Mouse (Mus musculus): ENCODE measurements around the gene Srcap.

Gene Srcap

GRCm38 (mm10) chr7:127573503-127574008 lies 61.8 kb downstream of the Srcap start:
- DNase-seq (ENCODE audit: inconsistent age in 2 of 2, low spot score in 1 of 2): peak; percentile 37 to 71

DNA sequence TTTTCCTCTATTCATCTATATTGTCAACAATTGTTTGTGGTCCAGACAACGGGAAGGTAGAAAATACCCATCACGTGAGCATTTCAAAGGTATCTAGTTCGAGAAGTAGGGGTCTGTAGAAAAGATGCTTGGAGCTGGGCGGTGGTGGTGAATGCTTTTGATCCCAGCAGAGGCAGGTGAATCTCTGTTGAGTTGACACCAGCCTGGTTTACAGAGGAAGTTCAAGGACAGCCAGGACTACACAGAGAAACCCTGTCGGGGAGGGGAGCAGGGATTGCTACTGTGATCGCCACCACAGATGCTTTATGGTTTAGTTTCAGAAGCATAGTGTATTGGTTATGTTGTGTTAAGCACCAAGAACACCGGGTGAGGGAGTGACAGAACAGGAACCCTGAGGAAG lies 62.3 kb downstream of the Srcap start:
- no peak for DNase-seq (ENCODE audit: inconsistent age in 2 of 2, low spot score in 1 of 2)

DNA sequence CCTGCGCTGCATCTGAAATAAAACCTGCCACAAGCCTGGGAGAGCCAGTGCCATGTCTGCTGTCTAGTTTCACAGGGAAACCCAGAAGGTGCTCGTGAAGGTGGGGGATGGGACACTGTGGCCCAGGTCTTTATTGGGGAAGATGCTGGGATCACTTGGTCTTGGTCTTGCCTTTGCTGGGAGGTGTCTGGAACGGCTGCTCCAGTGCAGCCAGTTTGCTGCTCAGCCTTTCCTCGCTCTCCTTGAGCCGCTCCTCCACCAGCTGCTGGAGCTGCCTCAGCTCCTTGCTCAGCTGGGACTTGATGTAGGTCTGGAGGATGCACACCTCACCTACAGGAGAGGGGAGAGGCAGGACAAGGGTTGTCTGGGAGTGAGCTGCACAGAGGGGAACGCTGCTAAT lies 71.5 kb downstream of the Srcap start:
- no peak for DNase-seq (ENCODE audit: inconsistent age in 2 of 2, low spot score in 1 of 2)

DNA sequence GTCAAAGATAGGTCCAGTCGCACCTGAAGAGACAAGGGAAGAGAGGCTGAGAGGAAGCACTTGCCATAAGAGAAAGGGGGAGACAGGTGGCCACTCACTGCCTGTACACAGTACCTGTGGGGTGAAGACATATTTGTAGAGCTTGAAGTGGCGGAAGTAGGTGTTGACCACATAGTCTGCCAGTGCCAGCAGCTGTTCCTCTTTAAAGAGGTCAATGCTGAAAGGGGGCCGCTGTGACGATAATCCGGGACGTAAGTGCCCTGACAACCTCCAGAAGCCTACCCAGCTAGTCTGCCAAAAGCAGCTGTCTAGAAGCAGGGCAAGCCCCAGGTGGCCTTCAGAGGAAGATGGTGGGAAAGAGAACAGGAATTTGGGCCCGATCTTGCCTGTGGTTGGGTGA lies 73.2 kb downstream of the Srcap start:
- DNase-seq (ENCODE audit: inconsistent age in 2 of 2, low spot score in 1 of 2): no peak

- no peak for DNase-seq (ENCODE audit: inconsistent age in 2 of 2, low spot score in 1 of 2)
These were observed 74.4 kb downstream of the Srcap start for GRCm38 (mm10) chr7:127586149-127586548.

DNA sequence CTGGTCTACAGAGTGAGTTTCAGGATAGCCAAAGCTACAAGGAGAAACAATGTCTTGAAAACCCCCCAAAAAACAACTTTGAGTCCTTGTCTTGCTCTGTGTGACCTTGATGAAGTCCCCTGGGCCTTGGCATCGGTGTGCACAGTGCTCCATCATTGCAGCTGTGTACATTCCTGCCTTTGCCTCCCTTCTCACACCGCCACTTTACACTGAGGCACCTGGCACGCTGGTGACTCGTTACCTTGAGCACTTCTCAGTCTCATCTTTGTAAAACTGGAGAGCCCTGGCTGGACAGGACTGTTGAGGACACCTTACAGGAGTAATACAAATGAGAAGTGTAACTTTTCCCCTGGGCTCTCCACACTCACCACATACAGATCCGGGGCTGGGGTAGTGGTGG lies 75.4 kb downstream of the Srcap start:
- DNase-seq (ENCODE audit: inconsistent age in 2 of 2, low spot score in 1 of 2): no peak

- DNase-seq (ENCODE audit: inconsistent age in 2 of 2, low spot score in 1 of 2): peak; percentile 97 to 98
These were observed 76.5 kb downstream of the Srcap start, which contains the start of the genes Ccdc189 and Rnf40 for GRCm38 (mm10) chr7:127588011-127588871. TSS of gene Ccdc189 (minus strand) at chr7:127588595. TSS of gene Rnf40 (plus strand) at chr7:127588767.

- no peak for DNase-seq (ENCODE audit: inconsistent age in 2 of 2, low spot score in 1 of 2)
These were observed 77.1 kb downstream of the Srcap start for GRCm38 (mm10) chr7:127588901-127589300.

GRCm38 (mm10) chr7:127589637-127590036 lies 77.9 kb downstream of the Srcap start:
- no peak for DNase-seq (ENCODE audit: inconsistent age in 2 of 2, low spot score in 1 of 2)

- no peak for DNase-seq (ENCODE audit: inconsistent age in 2 of 2, low spot score in 1 of 2)
These were observed 79.3 kb downstream of the Srcap start for GRCm38 (mm10) chr7:127591108-127591507.

DNA sequence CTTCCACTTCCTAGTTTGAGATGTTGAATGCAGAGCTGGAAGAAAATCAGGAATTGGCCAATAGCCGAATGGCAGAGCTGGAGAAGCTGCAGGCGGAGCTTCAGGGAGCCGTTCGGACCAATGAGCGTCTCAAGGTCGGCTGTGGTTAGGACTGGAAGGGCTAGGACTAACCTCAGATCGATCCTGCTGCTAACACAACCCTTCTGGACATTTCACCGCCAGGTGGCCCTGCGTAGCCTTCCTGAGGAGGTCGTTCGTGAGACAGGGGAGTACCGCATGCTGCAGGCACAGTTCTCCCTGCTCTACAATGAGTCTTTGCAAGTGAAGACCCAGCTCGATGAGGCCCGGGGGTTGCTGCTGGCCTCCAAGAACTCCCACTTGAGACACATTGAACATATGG lies 80.8 kb downstream of the Srcap start:
- no peak for DNase-seq (ENCODE audit: inconsistent age in 2 of 2, low spot score in 1 of 2)

GRCm38 (mm10) chr7:127596747-127597146 lies 85.0 kb downstream of the Srcap start:
- no peak for DNase-seq (ENCODE audit: inconsistent age in 2 of 2, low spot score in 1 of 2)

- peak in 1 of 2 experiments; percentile 72 for DNase-seq (ENCODE audit: inconsistent age in 2 of 2, low spot score in 1 of 2)
These were observed 88.8 kb downstream of the Srcap start for GRCm38 (mm10) chr7:127600612-127601011.

- no peak for DNase-seq (ENCODE audit: inconsistent age in 2 of 2, low spot score in 1 of 2)
These were observed 90.0 kb downstream of the Srcap start for GRCm38 (mm10) chr7:127601735-127602134.

- DNase-seq (ENCODE audit: inconsistent age in 2 of 2, low spot score in 1 of 2): peak; percentile 57 to 73
These were observed 91.1 kb downstream of the Srcap start for GRCm38 (mm10) chr7:127602903-127603302.

- no peak for DNase-seq (ENCODE audit: inconsistent age in 2 of 2, low spot score in 1 of 2)
These were observed 92.5 kb downstream of the Srcap start for GRCm38 (mm10) chr7:127604256-127604655.

- no peak for DNase-seq (ENCODE audit: inconsistent age in 2 of 2, low spot score in 1 of 2)
These were observed 95.4 kb downstream of the Srcap start for GRCm38 (mm10) chr7:127607150-127607549.
